Mouse (Mus musculus) cortical plate, adult 2 months (tissue): ENCODE data around the gene Dlg2. TPM values are rescaled to one million over a fixed set of nuclear protein-coding genes. Genes with fewer than 3 reads are reported as not detected.

ENCODE experiments used
- H3K27ac ChIP-seq: fragments of 200-500 bp; 2 replicates; pipeline ENCODE4 v1.5.1; 2012; ENCODE audit warnings: low read length, control low read depth, inconsistent platforms; ENCODE audit not compliant: insufficient read depth
- H3K4me1 ChIP-seq: fragments of 200-500 bp; 2 replicates; pipeline ENCODE4 v1.6.1; 2011; ENCODE audit warnings: low read length; ENCODE audit not compliant: control insufficient read depth, insufficient read depth
- H3K4me3 ChIP-seq: fragments of 200-500 bp; 2 replicates; pipeline ENCODE4 v1.5.1; 2011; ENCODE audit warnings: mild to moderate bottlenecking, low read length, control low read depth; ENCODE audit not compliant: insufficient read depth
- CTCF ChIP-seq: fragments of 200-500 bp; IDR thresholded peaks from 2 replicates; pipeline ENCODE4 v1.5.1; 2011; ENCODE audit warnings: mild to moderate bottlenecking, control low read depth, low read length; ENCODE audit not compliant: insufficient read depth; ENCODE audit errors: extremely low read depth
- POLR2A ChIP-seq: fragments of 200-500 bp; IDR thresholded peaks from 2 replicates; pipeline ENCODE4 v1.6.1; 2011; ENCODE audit warnings: mild to moderate bottlenecking, low read length, control low read depth; ENCODE audit not compliant: insufficient read depth; ENCODE audit errors: extremely low read depth
- polyA plus RNA-seq: library from polyadenylated mRNA; depleted of rRNA; stranded (reverse); fragments of >200 nt; gene quantifications from 2 replicates; pipeline ENCODE4 v1.2.3, GENCODE M21; 2012

Gene Dlg2
- polyA plus RNA-seq, 1 experiment, result 139 TPM

DNA sequence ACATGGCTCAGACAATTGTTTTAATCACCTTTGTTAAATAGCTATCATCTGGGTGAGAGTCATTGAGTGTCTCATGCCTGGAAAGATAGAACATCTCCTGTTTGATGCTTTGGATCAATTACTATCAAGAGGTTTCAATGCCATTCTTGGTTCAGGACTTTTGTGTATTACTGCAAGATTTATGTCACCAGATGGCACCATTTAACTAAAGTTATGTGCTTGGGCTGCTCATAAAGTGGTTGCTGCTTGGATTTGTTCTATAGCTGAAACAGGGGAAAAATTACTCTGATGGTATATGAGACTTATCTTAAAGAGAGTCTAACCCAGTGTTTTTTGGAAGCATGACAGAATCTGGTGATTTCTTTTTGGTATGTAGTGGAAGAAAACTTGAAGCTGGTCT, 35.8 kb downstream of the Dlg2 start:
- Histone ChIP-seq H3K4me1 (no peaks in the 10 kb centered on the region), H3K4me3 (no peak overlapping the region), H3K27ac (no peak overlapping the region)
- no peak for TF ChIP-seq POLR2A
- no peak for TF ChIP-seq CTCF

DNA sequence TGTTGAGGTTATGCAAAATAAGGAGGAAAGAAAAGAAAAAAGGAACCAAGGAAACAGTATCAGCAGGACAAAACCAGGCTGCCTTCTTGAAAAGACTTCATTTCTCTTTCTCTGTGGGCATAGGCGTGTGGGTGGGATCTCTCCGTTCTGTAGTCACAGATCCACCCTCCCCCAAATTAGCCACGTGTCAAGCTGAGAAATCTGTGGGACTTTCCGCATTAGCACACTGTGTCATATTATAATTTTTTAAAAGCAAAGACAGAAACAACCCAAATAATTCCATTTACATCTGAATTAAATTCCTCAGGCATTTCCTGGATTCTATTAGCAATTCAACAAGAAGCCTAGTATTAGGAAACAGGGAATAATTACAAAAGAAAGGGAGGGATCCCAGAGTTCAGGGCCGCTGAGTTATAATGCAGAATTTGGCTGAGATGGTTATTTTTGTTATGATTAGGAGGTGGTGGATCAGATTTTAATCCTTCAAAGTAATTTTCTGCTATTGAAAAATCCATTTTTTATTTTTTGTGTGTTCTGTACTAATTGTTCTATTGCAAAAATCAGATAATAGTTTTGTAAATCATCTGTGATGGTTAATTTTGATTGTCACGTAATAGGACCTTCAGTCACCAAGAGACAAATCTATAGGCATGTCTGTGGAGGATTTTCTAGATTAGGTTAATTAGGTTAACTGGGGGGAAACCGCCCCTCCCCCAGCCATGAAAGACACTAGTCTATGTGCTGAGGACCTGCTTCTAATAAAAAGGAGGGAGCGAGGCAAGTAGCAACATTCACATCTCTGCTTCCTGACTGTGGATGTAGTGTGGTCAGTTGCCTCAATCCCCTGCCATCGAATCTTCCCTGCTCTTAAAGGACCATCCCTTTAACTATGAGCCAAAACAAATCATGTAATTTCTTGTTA, 63.3 kb downstream of the Dlg2 start:
- H3K27ac ChIP-seq, result no peak overlapping the region
- TF ChIP-seq CTCF, result no peak
- no peak for TF ChIP-seq POLR2A
- H3K4me1 ChIP-seq, result peaks cover 1% of the 10 kb centered on the region; the same call in 1 of the 2 replicates
- no peak overlapping the region for H3K4me3 ChIP-seq

DNA sequence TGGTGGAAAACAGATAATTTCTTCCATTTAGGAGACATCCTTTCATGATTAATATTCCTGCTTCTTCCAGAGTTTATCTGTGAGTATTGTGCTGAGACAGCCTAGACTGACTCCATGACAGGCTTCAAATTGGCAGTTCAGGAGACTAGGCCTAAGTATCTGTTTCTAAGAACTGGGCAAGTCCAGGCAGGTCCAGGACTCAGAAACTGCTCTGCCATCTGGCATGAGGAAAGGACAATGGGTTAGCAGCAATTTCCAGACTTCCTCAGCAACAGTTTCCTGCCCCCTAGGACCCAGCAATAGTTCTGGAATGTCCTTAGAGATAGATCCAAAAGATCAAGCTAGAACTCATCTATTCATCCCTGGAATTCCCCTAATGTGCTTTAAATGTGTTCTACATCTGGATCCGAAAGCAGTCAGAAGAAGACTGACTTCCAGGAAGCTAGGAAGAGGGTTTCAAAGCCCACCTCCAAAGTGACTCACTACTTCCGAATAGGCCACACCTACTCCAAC, 64.4 kb downstream of the Dlg2 start:
- Histone ChIP-seq H3K4me3 (no peak overlapping the region), H3K27ac (no peak overlapping the region), H3K4me1 (peaks cover 1% of the 10 kb centered on the region; the same call in 1 of the 2 replicates)
- TF ChIP-seq CTCF (no peak), POLR2A (no peak)

DNA sequence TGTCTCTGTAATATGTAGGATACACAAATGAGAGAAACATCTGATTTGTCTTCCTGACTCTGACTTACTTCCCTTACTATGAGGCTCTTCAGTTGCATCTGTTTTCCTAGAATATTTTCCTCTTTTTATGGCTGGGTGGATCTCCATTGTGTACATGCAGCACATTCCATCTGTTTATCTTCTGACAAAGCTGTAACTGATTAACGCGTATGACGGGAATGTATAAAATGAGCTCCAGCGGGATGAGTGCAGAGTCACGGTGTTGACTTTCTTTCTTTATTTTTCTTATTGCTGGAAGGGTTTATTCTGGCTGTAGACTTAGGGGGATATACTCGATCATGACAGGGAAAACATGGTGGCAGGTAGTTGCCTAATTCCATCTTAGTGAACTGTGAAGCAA, 76.9 kb downstream of the Dlg2 start:
- no peak for TF ChIP-seq POLR2A
- TF ChIP-seq CTCF, result no peak
- H3K27ac ChIP-seq, result no peak overlapping the region
- H3K4me3 ChIP-seq, result no peak overlapping the region
- no peaks in the 10 kb centered on the region for H3K4me1 ChIP-seq

DNA sequence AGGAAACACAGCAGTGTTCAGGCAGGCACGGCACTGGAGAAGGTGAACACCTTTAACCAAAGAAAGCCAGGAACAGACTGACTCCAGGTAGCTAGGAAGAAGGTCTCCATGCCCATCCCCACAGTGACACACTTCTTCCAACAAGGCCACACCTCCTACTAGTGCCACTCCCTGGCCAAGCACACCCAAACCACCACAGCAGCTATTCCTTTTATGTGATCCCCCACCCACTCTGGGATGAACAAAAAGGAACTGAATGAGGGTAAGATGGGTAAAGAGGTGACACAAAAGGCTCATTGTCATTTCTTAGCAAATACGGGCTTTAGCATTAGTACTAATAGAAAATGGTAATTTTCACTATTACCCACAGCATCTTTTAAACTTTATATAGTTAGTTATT, 77.9 kb downstream of the Dlg2 start:
- Histone ChIP-seq H3K4me1 (no peaks in the 10 kb centered on the region), H3K27ac (no peak overlapping the region), H3K4me3 (no peak overlapping the region)
- TF ChIP-seq POLR2A (no peak), CTCF (no peak)

DNA sequence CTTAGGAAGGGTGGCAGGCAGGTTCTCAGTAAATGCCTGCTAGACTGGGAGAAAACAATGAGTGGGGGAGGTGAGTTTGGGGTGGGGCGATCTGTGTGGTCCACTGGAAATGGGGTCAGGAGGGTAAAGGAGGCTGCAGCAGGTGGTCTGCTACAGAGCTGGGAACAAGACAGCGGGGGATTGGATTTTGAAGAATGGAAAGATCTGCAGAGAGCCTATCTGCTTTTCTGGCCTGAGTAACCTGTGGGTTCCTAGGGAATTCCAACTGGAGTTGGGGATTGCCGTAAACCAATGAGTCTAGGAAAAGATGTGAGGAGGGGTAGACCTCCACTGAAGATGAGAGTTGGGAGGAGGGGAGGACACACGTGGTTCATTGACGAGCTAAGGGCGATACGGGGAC, 92.7 kb downstream of the Dlg2 start:
- Histone ChIP-seq H3K4me3 (no peak overlapping the region), H3K4me1 (no peaks in the 10 kb centered on the region), H3K27ac (no peak overlapping the region)
- TF ChIP-seq CTCF (no peak), POLR2A (no peak)

DNA sequence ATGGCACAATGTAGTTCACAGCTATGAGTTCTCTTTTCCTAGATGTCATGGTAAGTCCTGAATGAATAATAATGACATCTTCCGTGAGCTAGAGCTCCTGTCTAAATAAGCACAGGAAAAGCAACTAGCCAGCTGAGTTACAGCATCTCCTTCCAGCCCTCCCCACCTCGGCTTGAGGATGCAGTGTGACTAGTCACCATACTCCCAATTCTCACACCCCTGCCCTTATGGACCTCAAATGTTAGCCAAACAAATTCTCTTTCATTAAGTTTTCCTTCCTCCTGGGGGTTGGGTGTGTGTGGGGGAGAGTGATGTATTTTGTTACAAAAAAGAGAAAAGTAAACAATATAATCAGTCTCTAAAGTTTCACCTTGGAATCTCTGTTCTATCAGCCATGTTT, 111.3 kb downstream of the Dlg2 start:
- TF ChIP-seq CTCF, result no peak
- TF ChIP-seq POLR2A, result no peak
- no peak overlapping the region for H3K27ac ChIP-seq
- no peaks in the 10 kb centered on the region for H3K4me1 ChIP-seq
- no peak overlapping the region for H3K4me3 ChIP-seq

DNA sequence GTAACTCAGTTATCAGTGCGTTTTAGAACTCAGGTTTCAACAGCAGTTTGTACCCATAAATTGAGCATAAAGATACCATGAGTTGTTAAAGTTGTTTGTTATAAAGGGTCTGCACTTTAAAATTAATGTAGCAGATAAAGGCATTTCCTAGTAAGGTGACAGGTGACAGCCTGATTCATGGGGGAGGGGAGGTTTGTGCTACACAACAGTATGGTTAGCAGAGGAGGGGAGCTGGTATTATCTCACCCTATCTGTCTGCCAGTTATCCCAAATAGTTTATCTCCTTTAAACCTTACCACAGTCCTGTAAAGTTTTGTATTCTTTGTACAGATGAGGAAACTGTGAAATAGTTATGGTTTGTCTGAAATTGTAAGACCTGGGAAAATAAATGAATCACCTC, 111.8 kb downstream of the Dlg2 start:
- TF ChIP-seq POLR2A (no peak), CTCF (no peak)
- no peaks in the 10 kb centered on the region for H3K4me1 ChIP-seq

DNA sequence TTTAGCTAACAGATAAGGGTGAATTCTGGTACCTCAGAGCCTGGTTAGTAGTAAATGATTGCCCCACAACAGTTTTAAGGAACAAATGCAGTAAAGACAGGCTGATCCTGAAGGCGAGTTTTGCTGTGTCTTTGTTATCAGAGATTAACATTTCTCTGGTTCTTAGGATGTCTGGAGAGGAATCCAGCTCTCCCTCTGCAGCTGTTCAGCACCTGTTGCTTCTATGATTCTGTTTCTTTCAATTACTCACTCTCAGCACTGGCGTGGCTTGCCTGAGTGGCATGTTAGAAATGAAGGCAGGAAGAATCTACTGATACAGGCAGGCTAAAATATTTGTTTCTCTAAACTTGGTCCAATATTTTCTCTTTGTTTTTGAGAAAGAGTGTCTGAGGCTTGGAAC, 133.3 kb downstream of the Dlg2 start:
- H3K4me3 ChIP-seq, result no peak overlapping the region
- TF ChIP-seq CTCF (no peak), POLR2A (no peak)
- H3K27ac ChIP-seq, result no peak overlapping the region
- no peaks in the 10 kb centered on the region for H3K4me1 ChIP-seq

More for the DNA sequence above, 111.8 kb downstream of the Dlg2 start:
- H3K4me3 ChIP-seq, result no peak overlapping the region
- no peak overlapping the region for H3K27ac ChIP-seq

DNA sequence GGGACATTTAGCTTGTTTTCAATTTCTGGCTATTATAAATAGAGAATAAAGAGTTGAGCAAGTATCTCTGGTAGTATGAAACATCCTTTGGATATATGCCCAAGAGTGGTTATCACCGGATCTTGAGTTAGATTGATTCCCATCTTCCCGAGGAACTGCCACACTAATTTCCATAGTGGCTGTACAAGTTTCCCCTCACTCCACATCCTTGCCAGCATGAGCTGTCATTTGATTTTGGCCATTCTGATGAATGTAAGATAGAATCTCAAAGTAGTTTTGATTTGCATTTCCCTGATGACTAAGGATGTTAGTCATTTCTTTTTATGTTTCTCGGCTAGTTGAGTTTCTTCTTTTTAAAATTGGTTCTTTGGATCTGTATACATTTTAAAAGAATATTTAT, 154.1 kb downstream of the Dlg2 start:
- Histone ChIP-seq H3K27ac (no peak overlapping the region), H3K4me3 (no peak overlapping the region), H3K4me1 (no peaks in the 10 kb centered on the region)
- no peak for TF ChIP-seq POLR2A
- no peak for TF ChIP-seq CTCF
